19 mouse cellular contexts compared by ENCODE assay signal in genomic region chr11:3823378-3823777, GRCm38 (mm10). TPM values are rescaled to one million over a fixed set of nuclear protein-coding genes. Genes with fewer than 3 reads are reported as not detected.
"Had no signal": no experiment of that assay in that cellular context is flagged by ENCODE, and none has a peak within 500 bp of the region (broad histone marks: within the 10 kb centered on the region; RNA-seq: fewer than 3 reads in every experiment).

No protein-coding gene starts in this region.

- DNase-seq: lung, adult 2 months; lung, postnatal 14 days; lung, postnatal 36 days; right cerebral cortex, adult 18-20 months; thymus, adult 18-20 months; thymus, postnatal 14 days; thymus, postnatal 36 days had no signal

- H3K4me2 ChIP-seq: lung, embryonic 15.5 days; midbrain, embryonic 11.5 days; midbrain, embryonic 13.5 days; midbrain, embryonic 15.5 days; neural tube, embryonic 13.5 days; neural tube, embryonic 15.5 days; stomach, embryonic 15.5 days had no signal

- H3K27ac ChIP-seq: lung, embryonic 15.5 days; macrophage; midbrain, embryonic 13.5 days; midbrain, embryonic 15.5 days; neural tube, embryonic 13.5 days; neural tube, embryonic 15.5 days; stomach, embryonic 15.5 days; stomach, postnatal 0 days had no signal

- H3K4me1 ChIP-seq: lung, embryonic 15.5 days; midbrain, embryonic 13.5 days; midbrain, embryonic 15.5 days; stomach, embryonic 15.5 days had no signal

- H3K36me3 ChIP-seq: lung, embryonic 15.5 days; midbrain, embryonic 13.5 days; midbrain, embryonic 15.5 days; neural tube, embryonic 13.5 days; neural tube, embryonic 15.5 days; stomach, embryonic 15.5 days had no signal

- H3K4me3 ChIP-seq: lung, embryonic 15.5 days; megakaryocyte, embryonic 14.5 days; midbrain, embryonic 13.5 days; midbrain, embryonic 15.5 days; neural tube, embryonic 13.5 days; neural tube, embryonic 15.5 days; stomach, embryonic 15.5 days had no signal

- H3K27me3 ChIP-seq: lung, embryonic 15.5 days; midbrain, embryonic 13.5 days; midbrain, embryonic 15.5 days; neural tube, embryonic 13.5 days; neural tube, embryonic 15.5 days; stomach, embryonic 15.5 days had no signal

RNA-seq across cellular contexts. Expression of gene Osbp2, which starts 40.3 kb away (rescaled TPM):
- total RNA-seq: megakaryocyte progenitor cell, adult 5-6 weeks; monocyte, adult 5-6 weeks had no signal
